Mouse (Mus musculus) bone marrow, adult 2 months (tissue): Measurements from ENCODE around the gene Upk3a.

Source experiments
- CTCF ChIP-seq: fragments of 200-500 bp; IDR thresholded peaks from 2 replicates; pipeline ENCODE4 v1.5.1; 2011; ENCODE audit warnings: low read length, control low read depth; ENCODE audit not compliant: control insufficient read depth, insufficient read depth
- POLR2A ChIP-seq: fragments of 200-500 bp; IDR thresholded peaks from 2 replicates; pipeline ENCODE4 v1.6.1; 2011; ENCODE audit warnings: low read depth, mild to moderate bottlenecking, control low read depth, low read length, borderline replicate concordance; ENCODE audit not compliant: control insufficient read depth

DNA sequence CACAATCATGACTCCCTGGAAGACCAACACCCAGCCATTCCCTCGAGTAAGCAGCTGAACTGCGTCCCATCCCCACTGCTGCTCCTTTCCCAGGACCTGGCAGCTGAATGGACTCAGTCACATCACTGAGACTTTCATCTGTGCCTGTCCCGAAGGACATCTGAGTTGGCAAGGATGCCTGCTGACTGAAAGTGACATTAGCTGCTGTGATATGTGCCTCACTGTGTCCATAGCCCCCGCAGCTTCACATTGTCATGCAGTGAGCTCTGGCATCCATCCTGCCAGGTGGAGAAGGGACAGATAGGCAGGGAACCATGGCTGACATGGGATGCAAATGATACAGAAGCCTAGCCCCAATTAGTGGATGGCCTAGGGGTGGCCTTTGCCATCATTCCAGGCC is 38.2 kb downstream of the Upk3a start:
- TF ChIP-seq CTCF, result no peak
- TF ChIP-seq POLR2A, result no peak
